Mouse (Mus musculus): Measurements from ENCODE around the gene Gm19426. TPM values are rescaled to one million over a fixed set of nuclear protein-coding genes. Genes with fewer than 3 reads are reported as not detected.

The Gm19426 gene
- polyA plus RNA-seq, 1 experiment: 0.37 TPM

DNA sequence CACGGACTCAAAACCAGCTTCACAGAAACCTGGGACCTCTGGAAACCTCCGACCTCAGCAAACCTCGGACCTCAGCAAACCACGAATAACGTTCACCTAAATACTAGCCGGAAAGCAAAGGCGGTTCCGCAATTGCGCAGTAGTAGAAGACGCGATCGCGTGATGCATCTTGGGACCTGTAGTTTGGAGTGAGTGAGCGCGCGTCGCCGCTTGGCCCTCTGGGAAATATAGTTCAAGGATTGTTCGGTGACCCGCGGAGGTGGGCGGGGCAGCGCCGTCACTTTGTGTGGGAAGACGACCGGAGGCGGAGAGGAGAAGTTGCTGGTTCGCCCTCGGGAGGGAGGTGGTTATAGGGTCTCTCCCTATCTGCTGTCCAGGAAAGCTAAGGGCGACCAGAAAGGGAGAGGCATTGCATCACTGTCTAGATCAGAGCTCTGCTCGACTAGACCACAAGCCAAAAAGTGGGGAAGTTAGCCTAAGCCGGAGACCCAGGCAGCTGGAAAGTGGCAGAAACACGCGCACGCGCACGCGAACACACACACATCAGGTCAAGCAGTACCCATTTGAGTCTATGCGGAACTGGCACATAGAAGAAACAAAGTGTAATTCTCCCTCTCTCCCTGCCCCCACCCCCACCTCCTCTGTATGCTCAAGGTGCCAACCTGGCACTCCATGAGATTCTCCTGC is 16.1 kb downstream of the Gm19426 start, which contains the start of gene Clp1:
TSS of gene Clp1 (minus strand) at position 179 of the 687 bp plus-strand sequence.
- DNase-seq (ENCODE audit: low read depth, low spot score): peak; percentile 94

GRCm38 (mm10) chr2:84726716-84727115 is 16.7 kb downstream of the Gm19426 start:
- no peak for DNase-seq (ENCODE audit: low read depth, low spot score)
- under 1% methylated on average over 9 of the region's 9 CpGs for WGBS

More for the DNA sequence above, 16.1 kb downstream of the Gm19426 start, which contains the start of gene Clp1:
- under 1% methylated on average over 39 of the region's 39 CpGs for WGBS

DNA sequence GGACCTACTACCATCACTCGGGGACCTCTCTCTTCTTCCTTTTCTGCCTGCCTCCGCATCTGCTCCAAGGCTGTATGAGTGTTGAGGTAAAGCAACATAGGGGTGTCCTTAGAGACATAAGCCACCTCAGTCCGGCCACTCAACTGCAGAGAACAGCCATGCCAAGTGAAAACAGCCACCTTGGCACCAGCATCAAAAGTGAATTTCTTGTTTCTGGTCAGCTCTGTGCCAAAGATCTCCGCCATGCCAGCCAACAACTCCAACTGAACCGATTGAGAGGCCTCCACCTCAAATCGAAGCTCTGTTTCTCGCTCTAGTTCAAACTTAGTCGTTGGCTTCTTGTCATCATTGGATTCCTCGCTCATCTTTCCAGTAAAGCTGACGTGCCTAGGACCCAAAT is 17.7 kb downstream of the Gm19426 start:
- WGBS: 90% methylated on average over 10 of the region's 10 CpGs
- no peak for DNase-seq (ENCODE audit: low read depth, low spot score)

- no peak for DNase-seq (ENCODE audit: low read depth, low spot score)
- WGBS: 90% methylated on average over 14 of the region's 14 CpGs
These were observed 19.6 kb downstream of the Gm19426 start for GRCm38 (mm10) chr2:84723856-84724255.

DNA sequence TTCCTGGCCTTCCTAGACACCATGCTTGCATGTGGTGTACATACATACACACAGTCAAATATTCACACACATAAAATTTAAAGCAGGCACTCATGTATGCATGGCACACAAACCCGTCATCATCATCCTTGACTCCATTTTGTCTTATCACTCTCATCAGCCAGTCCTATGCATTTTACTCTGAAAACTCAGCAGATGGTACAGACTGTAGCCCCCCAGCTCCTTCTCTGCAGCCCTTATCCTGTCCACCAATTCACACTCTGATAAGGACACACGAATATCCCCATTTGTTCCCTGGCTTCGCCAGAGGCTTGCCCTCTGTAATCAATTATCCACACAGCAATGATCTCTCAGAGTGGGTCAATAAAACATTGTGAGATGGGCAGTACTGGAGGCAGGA is 22.3 kb downstream of the Gm19426 start:
- no peak for DNase-seq (ENCODE audit: low read depth, low spot score)
- 88% methylated on average over 3 of the region's 3 CpGs for WGBS

GRCm38 (mm10) chr2:84720718-84721117 is 22.7 kb downstream of the Gm19426 start:
- WGBS: 93% methylated on average over 2 of the region's 2 CpGs
- DNase-seq (ENCODE audit: low read depth, low spot score): no peak

GRCm38 (mm10) chr2:84717357-84717756 is 26.1 kb downstream of the Gm19426 start:
- no peak for DNase-seq (ENCODE audit: low read depth, low spot score)
- 91% methylated on average over 4 of the region's 4 CpGs for WGBS

- no peak for DNase-seq (ENCODE audit: low read depth, low spot score)
- WGBS: 12% methylated on average over 9 of the region's 9 CpGs
These were observed 26.8 kb downstream of the Gm19426 start for GRCm38 (mm10) chr2:84716423-84717355.

DNA sequence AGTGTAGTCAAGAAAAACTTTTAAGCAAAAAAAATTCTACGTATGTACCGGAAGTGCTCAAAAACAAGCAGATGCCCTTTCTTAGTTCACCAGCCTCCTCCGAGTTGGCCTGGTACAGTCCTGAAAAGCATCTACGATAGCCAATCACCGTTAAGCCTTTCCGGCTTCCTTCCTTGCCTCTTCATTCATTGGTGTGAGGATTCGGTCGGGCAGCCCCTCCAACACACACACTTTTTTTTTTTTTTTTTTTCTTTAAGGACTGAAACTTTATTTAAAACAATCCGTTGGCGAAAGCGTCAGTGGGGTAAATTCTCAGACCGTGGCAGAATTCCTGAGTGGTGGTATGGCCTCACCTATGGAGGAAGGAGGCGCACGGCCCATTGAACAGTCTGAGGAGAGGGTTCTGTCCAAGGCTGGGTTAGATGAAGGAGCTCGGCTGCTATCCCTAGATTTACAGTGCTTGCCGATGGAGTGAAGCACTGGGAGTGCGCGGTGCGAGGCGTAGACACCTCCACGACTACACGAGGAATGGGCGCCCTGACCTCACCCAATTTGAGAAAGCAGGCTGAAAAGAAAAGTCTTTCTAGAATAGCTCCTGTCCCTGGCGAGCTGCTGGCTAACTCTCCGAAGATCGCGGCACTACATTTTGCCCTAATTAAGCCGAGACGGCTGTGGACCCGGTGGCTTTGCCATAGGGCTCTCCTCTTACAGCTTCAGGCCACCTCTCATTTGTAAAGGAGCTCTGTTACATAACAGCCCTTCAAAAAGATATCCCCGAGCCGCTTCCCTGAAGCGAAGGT is 27.7 kb downstream of the Gm19426 start:
- under 1% methylated on average over 33 of the region's 33 CpGs for WGBS

DNA sequence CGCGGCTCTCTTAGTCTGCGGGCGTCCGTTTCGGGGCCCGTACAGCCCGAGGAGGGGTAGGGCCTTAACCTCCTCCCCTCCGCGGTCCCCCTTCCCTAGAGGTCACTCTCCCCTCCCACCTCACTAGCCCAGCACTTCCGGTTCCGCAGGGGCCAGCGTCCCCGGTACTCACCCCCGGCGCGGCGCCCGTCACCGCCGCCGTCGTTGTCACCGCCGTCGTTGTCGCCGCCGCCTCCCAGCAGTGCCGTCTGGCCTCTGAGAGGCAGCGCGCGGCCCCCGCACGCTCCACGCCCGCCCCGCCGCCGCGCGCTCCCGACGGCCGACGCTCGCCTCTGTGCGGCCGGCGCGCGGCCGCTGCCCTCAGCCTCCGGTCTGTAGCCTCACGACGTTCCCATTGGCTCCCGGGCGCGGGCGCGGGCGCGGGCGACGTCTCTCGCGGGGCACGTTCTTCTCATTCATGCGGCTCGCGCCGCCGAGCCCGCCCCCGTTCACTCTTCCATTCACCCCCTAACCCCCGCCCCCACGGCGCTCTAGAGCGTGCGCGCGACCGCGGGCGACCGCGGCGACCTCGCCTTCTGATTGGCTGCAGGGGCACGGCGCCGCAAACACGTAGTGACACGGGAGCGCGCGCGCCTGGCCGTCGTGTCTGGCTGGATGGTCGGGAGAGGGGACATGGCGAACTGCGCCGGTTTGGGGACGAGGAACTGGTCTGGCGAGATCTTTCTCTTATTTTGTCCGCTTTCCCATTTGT is 28.5 kb downstream of the Gm19426 start, which contains the start of gene Zdhhc5:
TSS of gene Zdhhc5 (minus strand) at position 370 of the 751 bp plus-strand sequence.
- peak; percentile 83 for DNase-seq (ENCODE audit: low read depth, low spot score)
- under 1% methylated on average over 106 of the region's 107 CpGs for WGBS

More for the DNA sequence above, 27.7 kb downstream of the Gm19426 start:
- DNase-seq (ENCODE audit: low read depth, low spot score): peak; percentile 93

- WGBS: under 1% methylated on average over 25 of the region's 26 CpGs
- DNase-seq (ENCODE audit: low read depth, low spot score): no peak
These were observed 29.0 kb downstream of the Gm19426 start for GRCm38 (mm10) chr2:84714422-84714810.

DNA sequence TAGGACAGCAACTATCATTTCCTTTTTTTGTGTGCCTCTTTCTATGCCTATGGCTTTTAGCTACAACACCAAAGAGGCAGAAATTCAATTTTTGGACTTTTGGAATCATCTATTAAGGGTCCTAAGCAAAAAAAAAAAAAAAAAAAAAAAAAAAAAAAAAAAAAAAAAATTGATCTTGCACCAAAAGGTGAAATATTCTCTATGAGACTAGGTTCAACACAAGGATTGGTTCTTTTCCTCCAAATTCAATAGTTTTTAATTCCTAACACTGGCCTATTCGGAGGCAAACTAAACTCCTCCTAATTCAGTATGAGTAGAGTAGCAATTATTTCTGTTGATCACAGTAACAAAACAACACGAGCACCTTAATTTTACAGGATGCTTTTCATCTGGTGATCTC is 31.6 kb downstream of the Gm19426 start:
- WGBS: 81% methylated on average over 2 of the region's 2 CpGs
- DNase-seq (ENCODE audit: low read depth, low spot score): no peak

DNA sequence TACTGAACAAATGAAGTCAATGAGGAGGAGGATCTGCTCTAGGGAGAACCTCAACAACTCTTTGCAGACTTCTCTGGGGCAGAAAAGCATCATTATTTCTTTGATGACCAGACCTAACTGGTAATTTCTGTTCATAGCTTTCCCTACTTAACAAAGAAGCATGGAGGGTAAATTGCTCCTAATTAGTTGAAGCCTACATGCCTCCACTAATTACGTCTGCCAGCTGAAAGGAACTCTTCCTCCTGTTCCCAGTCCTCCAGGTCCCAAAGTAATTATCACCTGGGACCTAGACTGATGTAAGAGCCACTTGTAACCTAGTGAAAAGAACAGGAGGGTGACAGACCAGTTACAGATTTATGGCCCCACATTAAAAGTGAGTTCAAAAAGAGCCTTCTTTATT is 35.9 kb downstream of the Gm19426 start:
- DNase-seq (ENCODE audit: low read depth, low spot score): no peak
- WGBS: 56% methylated on average over 1 of the region's 1 CpGs

GRCm38 (mm10) chr2:84705295-84705694 is 38.2 kb downstream of the Gm19426 start:
- no peak for DNase-seq (ENCODE audit: low read depth, low spot score)
- WGBS: 36% methylated on average over 1 of the region's 1 CpGs

GRCm38 (mm10) chr2:84704329-84704728 is 39.1 kb downstream of the Gm19426 start:
- DNase-seq (ENCODE audit: low read depth, low spot score): no peak
- WGBS: 52% methylated on average over 5 of the region's 5 CpGs

DNA sequence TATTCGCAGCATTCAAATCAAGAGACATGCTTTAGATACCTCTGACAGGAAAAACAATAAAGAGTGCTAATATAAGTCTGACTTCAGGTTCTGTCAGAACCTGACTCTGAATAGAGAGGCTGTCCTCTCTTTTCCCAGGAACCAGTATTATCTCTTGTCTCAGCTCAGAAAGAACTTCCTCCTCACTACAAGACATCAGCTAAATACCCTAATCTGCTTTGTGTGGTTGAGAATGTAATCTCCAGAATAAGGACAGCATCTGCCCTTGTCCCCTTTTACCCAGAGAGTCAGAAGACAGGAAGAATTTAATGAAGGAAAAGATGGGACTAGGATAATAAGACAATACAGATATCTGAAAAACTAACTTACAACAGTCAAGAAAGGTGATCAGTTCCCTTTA is 40.0 kb downstream of the Gm19426 start:
- WGBS: 96% methylated on average over 1 of the region's 1 CpGs
- no peak for DNase-seq (ENCODE audit: low read depth, low spot score)

GRCm38 (mm10) chr2:84695007-84695695 is 48.3 kb downstream of the Gm19426 start:
- DNase-seq (ENCODE audit: low read depth, low spot score): no peak
- 81% methylated on average over 5 of the region's 5 CpGs for WGBS
